Mouse (Mus musculus) NIH3T3 (cell line): ENCODE results near the gene Mtus2.
A peak's percentile ranks its signal among the peaks of the same experiment; 100 is the strongest.

Experiments used
- DNase-seq: peaks from one replicate; pipeline ENCODE4 v3.0.0-alpha.2; 2012; ENCODE audit warnings: low read depth

Gene Mtus2

DNA sequence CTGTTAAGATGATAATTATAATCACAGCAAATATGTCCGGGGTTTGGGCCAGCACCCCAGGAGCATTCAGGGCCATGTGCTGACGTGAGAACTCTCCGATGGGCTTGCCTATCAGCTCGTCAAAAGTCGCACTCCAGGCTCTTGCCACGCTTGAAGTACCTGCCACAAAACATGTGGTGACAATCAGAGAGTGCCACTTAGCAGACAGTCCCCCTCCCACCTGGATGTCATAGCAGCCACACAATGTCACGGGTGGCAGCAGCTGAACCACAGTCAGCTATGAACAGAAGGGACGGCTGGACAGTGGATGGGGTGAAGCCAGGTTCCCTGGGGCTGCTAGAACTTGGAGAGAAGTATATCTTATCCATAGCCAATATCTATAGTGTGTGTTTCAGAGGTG lies 391.0 kb downstream of the Mtus2 start:
- no peak for DNase-seq

DNA sequence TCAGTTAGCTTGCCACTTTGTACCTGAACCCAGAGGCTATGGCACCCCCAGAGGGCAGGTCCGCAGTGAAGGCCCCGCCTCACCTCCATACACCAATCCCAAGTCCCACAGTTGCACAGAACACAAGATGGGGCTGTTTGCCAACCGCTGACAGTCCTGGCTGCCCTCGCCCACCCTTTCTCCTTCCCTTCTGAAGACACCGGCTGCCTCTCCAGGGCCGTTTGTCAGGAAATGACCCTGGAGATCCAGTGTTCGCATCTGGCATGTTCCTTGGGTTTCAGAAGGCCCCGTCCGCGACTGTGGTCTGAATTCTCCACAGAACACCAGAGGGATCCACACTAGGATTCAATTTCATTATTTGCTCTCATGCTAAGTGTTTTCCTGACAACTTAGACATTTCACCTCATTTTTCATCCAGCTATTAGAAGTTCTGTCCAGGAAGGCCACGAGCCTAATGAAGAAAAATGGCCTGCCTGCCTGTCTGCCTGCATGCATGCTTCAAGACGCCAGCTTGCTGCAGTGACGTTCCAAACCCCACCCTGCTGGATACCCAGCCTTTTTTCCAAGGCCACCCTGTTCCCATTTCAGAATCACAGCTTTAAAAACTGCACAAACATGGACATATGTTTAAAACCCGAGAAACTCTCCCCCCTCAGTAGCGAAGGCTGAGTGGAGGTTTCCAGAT lies 392.3 kb downstream of the Mtus2 start:
- peak; percentile 52 for DNase-seq

DNA sequence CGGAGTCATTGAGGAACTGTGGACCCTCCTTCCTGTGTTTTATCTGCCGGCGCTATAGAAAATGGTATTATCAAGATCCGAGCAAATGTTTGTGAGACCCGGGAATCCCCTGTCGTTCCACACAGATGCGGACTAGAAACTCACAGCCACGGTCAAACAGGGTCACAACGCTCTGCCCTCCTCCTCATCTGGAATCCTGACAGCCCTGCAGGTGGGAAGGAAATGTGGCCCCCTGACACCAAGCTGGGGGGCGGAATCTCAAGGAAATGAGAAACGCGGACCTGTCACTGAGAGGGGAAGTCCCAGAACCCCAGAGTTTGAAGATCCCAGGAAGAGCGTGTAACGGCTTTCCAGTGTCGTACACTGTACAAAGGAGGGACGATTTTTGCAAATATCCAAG lies 396.3 kb downstream of the Mtus2 start:
- no peak for DNase-seq

DNA sequence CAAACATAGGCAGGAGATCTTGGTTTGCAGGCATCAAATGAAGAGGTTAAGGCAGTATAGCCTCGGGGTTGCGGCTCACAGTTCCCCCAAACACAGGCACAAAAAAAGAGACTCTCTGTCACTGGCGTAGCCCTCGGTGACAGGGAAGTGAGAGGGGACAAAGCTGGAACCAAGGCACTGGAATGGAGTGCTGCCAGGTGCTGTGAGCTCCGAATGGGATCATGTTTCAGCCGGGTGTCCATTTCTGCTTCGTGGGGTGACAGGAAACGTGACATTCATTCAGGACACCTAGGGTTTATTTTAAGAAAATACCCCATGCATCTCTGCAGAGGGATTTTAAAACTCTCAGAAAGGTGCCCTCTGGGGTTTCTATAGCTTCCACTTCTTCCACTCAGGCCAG lies 397.4 kb downstream of the Mtus2 start:
- no peak for DNase-seq

DNA sequence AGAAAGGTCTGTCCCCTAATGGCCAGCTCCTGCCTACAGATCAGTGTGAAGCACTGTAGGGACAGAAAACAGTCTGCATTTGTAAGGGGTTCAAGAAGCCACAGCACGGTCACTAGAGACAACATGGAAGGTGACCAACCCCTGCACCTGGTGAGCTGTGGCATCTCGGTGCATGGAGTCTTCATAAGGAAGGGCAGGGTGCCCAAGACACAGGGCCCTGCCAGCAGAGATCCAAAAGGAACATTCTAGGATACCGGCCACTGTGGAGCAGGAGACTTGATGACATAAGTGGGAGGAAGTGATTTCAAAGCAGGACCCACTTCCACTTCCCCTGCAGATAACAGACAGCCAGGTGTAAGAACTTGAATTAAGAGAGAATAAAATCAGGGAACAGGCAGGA lies 398.7 kb downstream of the Mtus2 start:
- DNase-seq: no peak

DNA sequence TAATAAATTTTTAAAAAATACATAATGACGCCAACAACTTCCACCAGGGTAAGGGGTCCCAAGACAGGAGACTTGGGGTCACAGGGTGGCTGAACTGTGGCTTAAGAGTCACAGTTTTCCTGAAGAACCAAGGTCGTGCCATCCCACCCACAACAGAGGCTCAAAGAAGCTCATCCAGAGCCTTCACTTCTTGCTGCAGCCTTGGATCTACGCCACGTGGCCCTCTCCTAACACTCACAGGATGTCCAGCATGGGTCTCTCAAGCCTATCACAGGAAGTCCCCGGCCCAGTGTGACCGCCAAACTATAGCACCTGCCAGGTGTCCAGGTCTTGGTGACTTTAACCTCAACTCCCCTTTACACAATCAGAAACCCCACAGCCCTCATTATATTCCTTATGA lies 400.0 kb downstream of the Mtus2 start:
- no peak for DNase-seq

DNA sequence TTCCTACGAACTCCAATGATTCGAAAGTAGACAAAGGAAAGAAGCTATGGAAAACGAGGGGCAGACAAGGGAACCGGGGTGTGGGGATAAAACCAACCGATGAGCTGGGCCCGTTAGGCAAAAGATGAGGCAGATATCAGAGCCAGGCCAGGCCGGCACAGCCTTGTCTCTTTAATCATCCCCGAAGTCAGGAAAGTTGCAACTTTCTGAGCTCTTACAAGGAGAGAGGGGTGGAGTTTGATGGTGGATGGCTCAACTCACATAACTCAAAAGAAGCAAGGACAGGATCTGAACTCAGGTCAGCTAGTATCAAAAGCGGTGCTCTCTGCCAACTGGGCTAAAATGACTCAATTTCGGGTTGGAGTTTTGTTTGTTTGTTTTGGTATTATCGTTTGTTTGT lies 402.0 kb downstream of the Mtus2 start:
- DNase-seq: no peak

DNA sequence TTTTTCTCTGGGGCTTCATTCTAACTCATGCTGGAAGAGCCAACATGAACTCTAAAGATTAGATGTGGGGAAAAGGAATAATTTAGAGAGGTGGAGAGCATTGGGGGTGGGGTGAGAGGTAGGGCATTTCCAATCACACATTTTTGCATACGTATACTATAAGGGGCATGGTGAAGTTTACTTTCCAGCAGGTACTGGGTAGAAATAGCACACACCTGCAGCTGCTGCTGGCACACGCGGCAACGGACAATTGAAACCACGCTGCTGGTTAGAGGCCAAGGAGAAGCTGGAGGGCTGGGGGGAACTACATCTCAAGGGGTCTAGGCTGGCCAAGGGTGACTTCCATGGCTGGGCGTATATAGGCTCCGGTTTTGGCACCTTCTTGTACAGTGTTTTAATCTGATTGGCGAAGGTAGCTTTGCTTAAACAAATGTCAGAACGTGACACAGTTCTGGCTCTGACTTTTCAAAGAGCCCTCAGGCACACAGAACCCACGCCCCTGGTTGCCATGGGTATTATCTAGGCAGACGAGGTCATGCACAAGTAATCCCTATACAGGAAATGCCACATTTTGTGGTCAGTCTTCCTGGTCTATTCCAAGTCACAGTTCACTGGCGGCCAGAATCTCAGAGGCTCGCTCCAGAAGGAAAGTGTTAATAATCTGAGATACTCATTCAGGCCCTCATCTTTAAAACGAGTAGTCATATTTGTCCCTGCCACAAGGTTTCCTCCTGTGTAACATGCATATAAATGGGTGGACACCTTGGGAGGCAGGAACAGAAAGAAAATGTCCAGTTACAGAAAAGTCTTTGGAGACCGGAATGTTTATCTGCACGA lies 404.0 kb downstream of the Mtus2 start:
- peak; percentile 67 for DNase-seq

DNA sequence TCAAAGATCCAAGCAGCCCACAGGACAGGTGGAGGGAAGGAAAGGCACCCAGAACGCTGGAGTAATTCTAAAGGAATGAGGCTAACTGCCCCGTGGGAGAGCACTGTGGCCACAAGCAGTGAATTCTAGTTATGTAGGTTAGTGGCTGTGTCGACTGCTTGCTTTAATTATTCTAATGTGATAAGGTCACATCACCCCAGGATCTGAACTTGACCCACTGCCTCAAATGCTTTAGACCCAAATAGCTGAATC lies 404.6 kb downstream of the Mtus2 start:
- DNase-seq: peak; percentile 34

DNA sequence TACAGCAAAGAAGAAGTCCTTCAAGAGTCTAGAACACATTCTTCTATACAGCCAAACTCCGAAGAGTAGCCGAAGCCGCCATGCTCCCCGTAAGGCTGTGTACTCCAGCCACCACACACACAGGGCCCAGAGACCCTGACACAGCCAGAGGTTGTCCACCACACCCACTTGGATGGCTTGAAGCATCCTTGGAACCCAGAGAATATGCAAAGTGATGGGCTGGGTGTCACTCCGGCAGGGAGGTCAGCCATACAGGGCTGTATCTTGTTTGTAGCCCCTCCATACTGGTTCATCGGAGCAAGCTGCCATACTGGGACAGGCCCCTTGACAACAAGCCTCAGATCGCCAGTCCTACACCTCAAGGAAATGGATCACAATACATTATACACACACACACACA lies 405.2 kb downstream of the Mtus2 start:
- DNase-seq: no peak

DNA sequence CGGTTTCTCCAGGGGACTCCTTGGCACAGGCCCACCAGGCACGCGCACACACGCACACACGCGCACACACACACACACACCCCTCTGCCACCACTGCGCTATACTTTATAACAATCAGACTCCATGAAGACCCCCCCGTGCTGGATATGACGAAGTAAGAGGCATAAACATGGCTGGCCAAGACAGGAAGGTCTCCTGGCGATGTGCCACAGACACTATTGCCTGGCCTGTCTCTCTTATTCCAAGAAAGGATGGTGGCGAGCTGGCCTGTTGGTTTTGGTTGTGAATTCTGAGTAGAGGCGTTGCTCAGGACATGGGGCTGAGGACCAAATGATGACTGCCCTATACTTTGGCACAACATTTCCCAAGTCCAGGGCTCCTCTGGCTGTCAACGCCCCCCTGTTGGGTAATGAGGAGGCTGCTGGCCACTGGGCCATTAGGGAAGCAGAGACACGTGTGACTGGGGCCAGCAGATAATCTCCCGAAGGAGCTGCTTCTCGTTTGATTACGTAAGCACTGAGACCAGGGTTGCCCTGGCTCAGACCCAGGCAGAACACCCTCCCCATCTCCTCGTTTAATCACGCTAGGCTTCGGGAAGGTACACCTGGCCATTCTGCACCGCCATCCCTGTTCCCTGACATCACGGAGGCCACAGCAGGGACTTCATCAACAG lies 406.5 kb downstream of the Mtus2 start:
- DNase-seq: no peak
